Mouse (Mus musculus) right cerebral cortex, postnatal 4 days (tissue): ENCODE data around the gene Arhgef25.
"Not testable (repeated sequence)": the region's sequence is repeated elsewhere in the genome, so short reads cannot be mapped to it uniquely, and the experiment has no call there.

Experiments
- DNase-seq: peaks from one replicate; pipeline ENCODE4 v3.0.0-alpha.2; 2022

Gene Arhgef25

GRCm38 (mm10) chr10:127164631-127165353 is 25.1 kb downstream of the Arhgef25 start, which contains the start of gene B4galnt1:
Gene B4galnt1, plus strand, starts transcription at chr10:127165225.
- DNase-seq: peak; percentile 77

GRCm38 (mm10) chr10:127164190-127164589 is 25.7 kb downstream of the Arhgef25 start:
- DNase-seq: no peak

DNA sequence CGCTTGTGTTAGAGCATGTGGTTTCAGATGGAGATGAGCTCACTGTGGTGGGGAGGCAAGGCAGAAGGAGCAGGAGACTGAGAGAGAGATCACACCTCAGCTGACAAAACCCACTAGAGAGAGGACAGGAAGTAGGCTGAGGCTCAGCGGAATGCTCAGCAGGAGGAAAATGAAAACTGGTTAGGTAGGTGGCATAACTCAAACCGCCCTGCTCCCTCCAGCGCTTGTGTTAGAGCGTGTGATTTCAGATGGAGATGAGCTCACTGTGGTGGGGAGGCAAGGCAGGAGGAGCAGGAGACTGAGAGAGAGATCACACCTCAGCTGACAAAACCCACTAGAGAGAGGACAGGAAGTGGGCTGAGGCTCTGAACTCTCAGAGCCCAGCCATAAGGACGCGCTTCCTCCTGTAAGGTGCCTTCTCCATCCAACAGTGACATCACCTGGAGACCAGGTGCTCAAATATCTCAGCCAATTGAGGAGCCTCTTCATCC is 27.1 kb downstream of the Arhgef25 start:
- DNase-seq: not testable (repeated sequence)

DNA sequence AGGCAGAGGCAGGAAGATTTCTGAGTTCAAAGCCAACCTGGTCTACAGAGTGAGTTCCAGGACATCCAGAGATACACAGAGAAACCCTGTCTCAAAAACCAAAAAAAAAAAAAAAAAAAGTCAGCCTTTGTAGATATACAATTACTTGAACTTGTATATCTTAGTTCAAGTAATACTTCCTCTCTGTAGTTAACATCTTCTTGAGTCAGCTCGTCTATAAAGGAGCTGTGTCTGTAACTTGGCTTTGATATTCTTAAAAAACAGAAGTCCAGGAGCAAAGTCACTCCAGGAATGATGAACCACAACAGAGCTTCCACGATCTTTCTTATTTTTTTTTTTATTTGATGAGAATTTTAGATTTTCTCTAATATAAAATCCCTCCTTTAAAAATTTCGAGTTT is 29.2 kb downstream of the Arhgef25 start:
- DNase-seq: no peak

GRCm38 (mm10) chr10:127160081-127160480 is 29.8 kb downstream of the Arhgef25 start:
- DNase-seq: no peak

DNA sequence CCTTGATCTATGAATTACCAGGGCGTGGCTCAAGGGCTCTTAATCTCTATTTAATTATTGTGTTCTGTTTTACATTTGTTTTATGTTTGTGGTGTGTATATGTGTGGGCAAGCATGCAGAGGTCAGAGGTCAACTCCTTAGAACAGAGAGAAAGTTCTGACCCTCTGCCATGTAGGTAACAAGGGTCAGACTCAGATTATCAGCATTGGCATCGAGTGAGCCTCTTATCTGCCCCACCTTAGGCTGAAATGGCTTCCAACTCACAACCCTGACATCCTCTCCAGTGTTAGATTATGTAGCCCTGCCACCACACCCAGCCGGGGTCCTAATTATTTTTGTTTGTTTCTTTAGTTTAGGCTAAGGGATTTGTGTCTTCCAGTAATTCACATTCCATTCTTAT is 31.4 kb downstream of the Arhgef25 start:
- no peak for DNase-seq

- DNase-seq: no peak
These were observed 33.4 kb downstream of the Arhgef25 start for GRCm38 (mm10) chr10:127156511-127156910.

GRCm38 (mm10) chr10:127156089-127156488 is 33.8 kb downstream of the Arhgef25 start:
- no peak for DNase-seq

DNA sequence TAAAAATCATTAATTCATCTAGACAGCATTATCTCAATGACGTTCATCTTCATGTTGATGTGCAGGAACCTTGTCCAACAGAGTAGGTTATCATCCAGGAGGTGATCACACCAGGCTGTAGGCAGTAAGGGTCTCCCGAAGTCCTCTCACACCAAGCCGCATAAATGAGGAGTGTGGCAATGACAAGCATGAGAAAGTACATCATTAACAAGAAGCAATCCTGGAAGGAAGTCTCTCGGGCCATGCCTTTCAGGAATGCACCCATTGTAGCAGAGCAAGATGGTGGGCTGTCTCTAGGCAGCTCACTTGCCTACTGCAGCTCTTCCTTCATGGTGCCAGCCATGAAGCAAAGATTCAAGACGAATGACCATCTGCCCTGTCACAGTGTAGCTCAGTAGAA is 35.2 kb downstream of the Arhgef25 start:
- no peak for DNase-seq

DNA sequence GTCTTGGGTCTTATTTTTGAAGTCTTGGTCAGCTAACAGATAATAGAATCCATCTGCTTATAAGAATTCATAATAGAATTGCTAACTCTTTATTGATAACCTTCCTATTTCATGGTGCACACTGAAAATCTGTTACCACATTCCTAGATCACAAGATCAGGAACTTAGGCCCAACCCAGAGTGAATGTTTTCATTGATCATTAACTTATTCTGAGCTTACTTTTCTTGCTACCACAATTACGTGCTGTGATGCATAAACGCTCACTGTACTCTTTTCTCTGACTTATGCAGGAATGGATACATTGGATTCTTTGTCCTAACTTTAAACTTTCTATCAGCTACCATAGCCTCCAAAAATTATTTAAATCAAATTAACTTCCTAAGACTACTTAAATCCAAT is 35.6 kb downstream of the Arhgef25 start:
- DNase-seq: no peak

GRCm38 (mm10) chr10:127153323-127153722 is 36.6 kb downstream of the Arhgef25 start:
- DNase-seq: no peak

DNA sequence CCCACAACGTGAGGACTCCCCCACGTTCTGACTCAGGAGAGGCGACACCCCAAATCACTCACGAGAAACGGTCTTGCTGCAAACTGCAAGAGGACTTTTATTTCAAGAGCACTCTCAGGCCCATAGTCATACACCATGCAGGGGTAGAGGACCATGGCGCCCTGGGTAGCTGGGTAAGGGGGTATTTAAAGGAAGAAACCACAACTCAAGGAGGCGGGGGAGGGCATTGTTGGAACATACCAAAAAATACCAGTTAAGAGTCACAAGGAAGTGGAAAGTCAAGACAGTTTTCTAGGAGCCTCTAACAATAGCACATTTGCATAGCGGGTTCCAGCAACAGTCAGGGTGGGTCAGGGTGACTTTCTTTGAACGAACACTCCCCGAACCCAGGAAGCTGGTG is 37.3 kb downstream of the Arhgef25 start:
- not testable (repeated sequence) for DNase-seq

DNA sequence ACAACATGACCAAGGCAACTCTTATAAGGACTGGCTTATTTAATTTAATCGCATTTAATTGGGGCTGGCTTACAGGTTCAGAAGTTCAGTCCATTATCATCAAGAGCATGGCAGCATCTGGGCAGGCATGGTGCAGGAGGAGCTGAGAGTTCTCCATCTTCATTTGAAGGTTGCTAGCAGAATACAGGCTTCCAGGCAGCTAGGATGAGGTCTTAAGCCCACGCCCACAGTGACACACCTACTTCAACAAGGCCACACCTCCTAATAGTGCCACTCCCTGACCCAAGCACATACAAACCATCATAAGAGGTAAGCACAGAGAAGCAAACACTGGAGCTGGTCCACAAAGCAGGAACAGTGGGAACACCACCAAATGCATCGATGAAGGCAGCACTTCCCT is 38.6 kb downstream of the Arhgef25 start:
- DNase-seq: not testable (repeated sequence)

- no peak for DNase-seq
These were observed 39.4 kb downstream of the Arhgef25 start for GRCm38 (mm10) chr10:127150471-127150872.

- no peak for DNase-seq
These were observed 42.7 kb downstream of the Arhgef25 start for GRCm38 (mm10) chr10:127147135-127147534.

DNA sequence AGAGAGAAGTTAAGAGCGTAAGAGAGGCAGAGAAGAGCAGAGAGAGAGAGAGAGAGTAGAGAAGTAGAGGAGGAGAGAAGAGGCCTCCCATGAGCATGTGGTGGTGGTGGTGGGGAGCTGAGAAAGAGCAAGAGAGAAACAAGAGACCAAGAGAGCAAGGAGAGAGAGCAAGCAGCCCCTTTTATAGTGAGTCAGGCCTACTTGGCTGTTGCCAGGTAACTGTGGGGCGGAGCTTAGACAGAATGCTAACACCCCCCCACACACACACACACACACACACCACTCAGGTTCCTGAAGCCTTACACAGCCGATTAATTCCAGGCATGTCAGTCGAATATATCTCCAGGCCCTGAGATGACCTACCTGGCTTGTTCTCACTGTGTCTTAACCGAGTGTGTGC is 44.6 kb downstream of the Arhgef25 start:
- DNase-seq: no peak

GRCm38 (mm10) chr10:127144536-127144935 is 45.3 kb downstream of the Arhgef25 start:
- no peak for DNase-seq

DNA sequence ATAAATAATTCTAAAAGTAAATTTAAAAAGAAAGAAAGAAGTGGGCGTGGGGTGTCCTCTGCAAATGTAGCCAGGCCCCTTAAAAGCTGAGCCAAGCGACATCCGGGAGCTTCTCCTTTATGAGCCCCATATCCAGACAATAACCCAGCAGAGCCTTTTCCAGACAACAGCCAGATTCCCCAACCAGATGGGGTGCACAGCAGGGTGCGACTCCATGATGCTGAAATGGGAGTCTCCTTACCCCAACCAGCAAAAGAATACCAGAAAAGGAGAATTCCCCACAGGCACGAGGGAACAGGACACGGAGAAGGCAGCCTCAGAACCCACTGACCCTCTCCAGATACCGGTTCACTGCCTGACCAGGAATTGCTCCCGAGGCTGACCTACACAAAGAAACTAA is 46.7 kb downstream of the Arhgef25 start:
- no peak for DNase-seq

DNA sequence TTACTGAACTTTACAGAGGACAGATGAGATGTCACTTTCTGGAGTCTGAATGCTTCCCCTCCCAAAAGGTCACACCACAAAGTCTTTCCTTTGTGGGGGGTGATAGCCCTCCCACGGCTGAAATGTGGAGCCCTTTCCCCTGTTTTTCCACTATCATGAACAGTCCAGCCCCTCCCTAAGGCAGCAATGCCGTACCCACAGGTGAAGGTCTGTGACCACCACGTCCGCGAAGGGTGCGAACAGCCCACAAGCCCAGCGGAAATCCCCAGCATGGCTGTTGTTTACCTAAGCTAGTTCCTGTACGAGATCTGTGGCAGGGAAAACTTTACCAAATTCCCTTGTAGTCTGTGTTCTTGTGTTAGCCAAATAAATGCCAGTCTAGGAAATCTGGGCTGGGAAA is 48.4 kb downstream of the Arhgef25 start:
- no peak for DNase-seq

DNA sequence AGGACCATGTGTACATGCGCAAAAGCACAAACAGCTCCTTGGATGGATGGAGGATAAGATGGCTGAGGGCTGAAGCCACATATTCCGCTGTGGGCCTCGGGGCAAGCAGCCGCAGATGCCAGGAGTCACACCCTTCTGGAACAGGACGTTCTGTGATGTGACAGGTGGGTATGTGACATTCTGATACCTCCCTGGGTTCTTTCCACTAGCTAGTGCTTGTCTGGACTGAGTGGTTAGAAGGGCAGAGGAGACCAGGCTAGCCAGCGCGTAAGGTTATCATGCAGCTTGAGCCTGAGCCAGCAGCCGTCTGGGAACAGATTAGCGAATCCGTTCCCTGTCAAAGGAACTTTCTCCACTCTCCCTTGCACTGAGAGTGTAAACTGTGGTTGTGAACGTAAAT is 48.9 kb downstream of the Arhgef25 start:
- DNase-seq: no peak

GRCm38 (mm10) chr10:127138328-127139141 is 51.3 kb downstream of the Arhgef25 start:
- DNase-seq: no peak

- no peak for DNase-seq
These were observed 52.0 kb downstream of the Arhgef25 start for GRCm38 (mm10) chr10:127137896-127138295.

- no peak for DNase-seq
These were observed 53.4 kb downstream of the Arhgef25 start for GRCm38 (mm10) chr10:127136510-127136909.
